In genomic region chr13:64573711-64574110, GRCm38 (mm10) we compare ENCODE assay signal across 9 mouse cellular contexts.
A peak's percentile ranks its signal among the peaks of the same experiment; 100 is the strongest.
DNase-seq lines count a peak whose midpoint lies in the region; ATAC-seq and TF ChIP-seq lines count a peak whose summit lies in the region.
"Had no signal": no experiment of that assay in that cellular context is flagged by ENCODE, and none has a peak within 500 bp of the region (broad histone marks: within the 10 kb centered on the region; RNA-seq: fewer than 3 reads in every experiment).

No protein-coding gene starts in this region.

- no peaks in the 10 kb centered on the region for H3K27me3 ChIP-seq in liver, adult 2 months (ENCODE audit: control insufficient read depth, insufficient read depth, low read length)
- no peaks in the 10 kb centered on the region for H3K27me3 ChIP-seq in liver, embryonic 12.5 days (replicated peaks)
- H3K27me3 ChIP-seq: limb, embryonic 15.5 days had no signal

- peak; percentile 5; the same call in 1 of the 2 replicates for TF ChIP-seq CTCF in liver, adult 2 months (IDR thresholded peaks at IDR 0.05; ENCODE audit: low read depth, low read length)

- TF ChIP-seq POLR2A in liver, adult 2 months (IDR thresholded peaks at IDR 0.05; ENCODE audit: extremely low read depth, insufficient read depth, low read length) = no peak

- ATAC-seq in liver, embryonic 12.5 days = no peak

- no peaks in the 10 kb centered on the region for H3K79me2 ChIP-seq in liver, adult 2 months (ENCODE audit: control insufficient read depth, insufficient read depth, low read length)

- H3K36me3 ChIP-seq in liver, adult 2 months (ENCODE audit: control insufficient read depth, insufficient read depth, low read length) = no peaks in the 10 kb centered on the region
- H3K36me3 ChIP-seq in liver, embryonic 12.5 days = no peaks in the 10 kb centered on the region
- H3K36me3 ChIP-seq: limb, embryonic 15.5 days had no signal

- no peaks in the 10 kb centered on the region for H3K9me3 ChIP-seq in liver, embryonic 12.5 days (replicated peaks)
- H3K9me3 ChIP-seq: limb, embryonic 15.5 days had no signal

- peak; percentile 16 for DNase-seq in adrenal gland, postnatal 14 days
- DNase-seq in adrenal gland, adult 18-20 months (ENCODE audit: low spot score in 2 of 2) = no peak
- DNase-seq in liver, adult 2 months (ENCODE audit: extremely low read depth, low read depth, low spot score) = no peak
- DNase-seq in adrenal gland, postnatal 36 days = peak; percentile 3 to 17
- peak; percentile 3 for DNase-seq in lung, postnatal 14 days
- DNase-seq in ovary, postnatal 14 days (ENCODE audit: low spot score) = no peak
- no peak for DNase-seq in frontal cortex, postnatal 25 days (ENCODE audit: low spot score in 2 of 2)

- H3K4me2 ChIP-seq in liver, embryonic 12.5 days = no peak overlapping the region
- H3K4me2 ChIP-seq: limb, embryonic 15.5 days had no signal

- no peak overlapping the region for H3K27ac ChIP-seq in liver, adult 2 months (replicated peaks; ENCODE audit: insufficient read depth, low read depth, low read length)
- no peak overlapping the region for H3K27ac ChIP-seq in liver, embryonic 12.5 days
- H3K27ac ChIP-seq: limb, embryonic 15.5 days had no signal

- WGBS in liver, adult 2 months = 48% methylated on average over 2 of the region's 2 CpGs
- 53% methylated on average over 2 of the region's 2 CpGs for WGBS in liver, embryonic 12.5 days (ENCODE audit: insufficient replicate concordance)

- H3K9ac ChIP-seq in liver, adult 2 months (ENCODE audit: low read depth, low read length) = no peak overlapping the region
- H3K9ac ChIP-seq in liver, embryonic 12.5 days = no peak overlapping the region
- H3K9ac ChIP-seq: limb, embryonic 15.5 days had no signal

- H3K4me1 ChIP-seq in liver, adult 2 months (ENCODE audit: control insufficient read depth, insufficient read depth, low read length) = no peaks in the 10 kb centered on the region
- no peaks in the 10 kb centered on the region for H3K4me1 ChIP-seq in liver, embryonic 12.5 days
- H3K4me1 ChIP-seq: limb, embryonic 15.5 days had no signal

- H3K4me3 ChIP-seq in liver, adult 2 months (ENCODE audit: insufficient read depth, low read depth, low read length) = no peak overlapping the region
- H3K4me3 ChIP-seq in liver, embryonic 12.5 days = no peak overlapping the region
- H3K4me3 ChIP-seq: limb, embryonic 15.5 days had no signal

Comparison
In these comparisons a context has a peak if more than half of its experiments do, and no peak if none do; other contexts are left out.
1. DNase-seq: peak in adrenal gland, postnatal 14 days (single experiment), adrenal gland, postnatal 36 days (2 of 2) and lung, postnatal 14 days (single experiment); none in adrenal gland, adult 18-20 months (0 of 2), liver, adult 2 months (single experiment), ovary, postnatal 14 days (single experiment) and frontal cortex, postnatal 25 days (0 of 2).